Mouse (Mus musculus) lung, embryonic 14.5 days (tissue): ENCODE data around the gene Cbx7. TPM values are rescaled to one million over a fixed set of nuclear protein-coding genes. Genes with fewer than 3 reads are reported as not detected.

Experiments
- ATAC-seq: fragments of 200-750 bp; cut with Nextera tagmentation; 2 replicates; pipeline ENCODE4 v1.8.0; 2017; ENCODE audit warnings: mild to moderate bottlenecking, moderate TSS enrichment, moderate library complexity; ENCODE audit not compliant: insufficient read depth
- DNase-seq: peaks from one replicate; pipeline ENCODE4 v3.0.0-alpha.2; 2015
- H3K27ac ChIP-seq: fragments of 300-500 bp; sonication (generic); 2 replicates; pipeline ENCODE4 v1.5.1; 2014; ENCODE audit warnings: low read depth, mild to moderate bottlenecking, moderate library complexity
- H3K27me3 ChIP-seq: fragments of 300-500 bp; sonication (generic); 2 replicates; pipeline ENCODE4 v1.6.1; 2014; ENCODE audit warnings: low read length, control low read depth; ENCODE audit not compliant: insufficient read depth
- H3K36me3 ChIP-seq: fragments of 300-500 bp; sonication (generic); 2 replicates; pipeline ENCODE4 v1.6.1; 2014; ENCODE audit warnings: control low read depth; ENCODE audit not compliant: insufficient read depth
- H3K4me1 ChIP-seq: fragments of 300-500 bp; sonication (generic); 2 replicates; pipeline ENCODE4 v1.6.1; 2014; ENCODE audit warnings: antibody characterized with exemption, control low read depth; ENCODE audit not compliant: insufficient read depth
- H3K4me2 ChIP-seq: fragments of 300-500 bp; sonication (generic); 2 replicates; pipeline ENCODE4 v1.6.1; 2014; ENCODE audit warnings: mild to moderate bottlenecking
- H3K4me3 ChIP-seq: fragments of 300-500 bp; sonication (generic); 2 replicates; pipeline ENCODE4 v1.5.1; 2014; ENCODE audit warnings: low read depth, low read length
- H3K9ac ChIP-seq: fragments of 300-500 bp; sonication (generic); 2 replicates; pipeline ENCODE4 v1.6.1; 2014
- H3K9me3 ChIP-seq: fragments of 300-500 bp; sonication (generic); 2 replicates; pipeline ENCODE4 v1.6.1; 2016; ENCODE audit warnings: low read depth, low read length, control low read depth
- CTCF ChIP-seq: IDR thresholded peaks from 2 replicates; pipeline ENCODE4 v1.5.1; 2016; ENCODE audit warnings: antibody characterized with exemption, low read depth
- WGBS: fragments of 180-500 bp; shearing (Covaris S2); extraction: QIAGEN DNeasy Blood & Tissue Kit; methylation state at CpG from one replicate; pipeline ENCODE4 v1.1.7; 2014; 5-methylcytosine and 5-hydroxymethylcytosine counted together
- polyA plus RNA-seq: library from polyadenylated mRNA; unstranded; fragments of >200 nt; fragmentation: Nextera tagmentation; extraction: Ambion mirVana; gene quantifications from 2 replicates; pipeline ENCODE4 v1.2.1, GENCODE M21; 2014

The Cbx7 gene
- polyA plus RNA-seq, 1 experiment from 2014 or later, result 2.3 TPM

DNA sequence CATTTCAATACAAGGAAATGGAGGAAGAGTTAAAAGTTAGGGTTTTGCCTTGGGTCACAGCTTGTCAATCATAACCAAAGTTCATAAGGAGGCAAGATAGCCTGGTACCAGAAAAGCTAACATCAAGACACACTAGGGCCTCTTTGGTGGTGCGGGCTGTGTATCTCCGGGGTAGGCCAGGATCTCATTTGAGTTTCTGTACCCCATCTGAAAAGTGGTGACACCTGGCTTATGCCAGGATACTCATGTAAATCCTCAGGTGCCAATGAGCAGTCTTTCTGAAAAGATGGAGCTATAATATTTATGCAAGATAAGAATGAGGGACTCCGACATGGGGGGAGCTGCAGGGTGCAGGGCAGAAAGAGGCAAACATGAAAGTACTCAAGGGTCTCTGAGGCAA, 42.6 kb downstream of the Cbx7 start:
- Histone ChIP-seq H3K4me2 (peak overlapping the region; percentile 84), H3K27ac (no peak overlapping the region), H3K4me1 (no peaks in the 10 kb centered on the region; the same call in 1 of the 2 replicates), H3K36me3 (no peaks in the 10 kb centered on the region), H3K9me3 (no peaks in the 10 kb centered on the region), H3K4me3 (peak overlapping the region; percentile 55; the same call in 1 of the 2 replicates), H3K27me3 (peaks cover 21% of the 10 kb centered on the region), H3K9ac (no peak overlapping the region)
- ATAC-seq (no peak), DNase-seq (no peak)
- 78% methylated on average over 3 of the region's 3 CpGs for WGBS
- TF ChIP-seq CTCF, result no peak

- H3K4me3 ChIP-seq, result peak overlapping the region; percentile 55
- H3K9me3 ChIP-seq, result no peaks in the 10 kb centered on the region
- H3K27ac ChIP-seq, result peak overlapping the region; percentile 54
- H3K9ac ChIP-seq, result peak overlapping the region; percentile 64
- no peaks in the 10 kb centered on the region; the same call in 1 of the 2 replicates for H3K4me1 ChIP-seq
- H3K4me2 ChIP-seq, result peak overlapping the region; percentile 84
- no peaks in the 10 kb centered on the region for H3K36me3 ChIP-seq
- H3K27me3 ChIP-seq, result peaks cover 15% of the 10 kb centered on the region
- DNase-seq (peak; percentile 87), ATAC-seq (peak; percentile 89)
- no peak for TF ChIP-seq CTCF
- under 1% methylated on average over 29 of the region's 29 CpGs for WGBS
These were observed 43.2 kb downstream of the Cbx7 start for GRCm38 (mm10) chr15:79927637-79928122.

DNA sequence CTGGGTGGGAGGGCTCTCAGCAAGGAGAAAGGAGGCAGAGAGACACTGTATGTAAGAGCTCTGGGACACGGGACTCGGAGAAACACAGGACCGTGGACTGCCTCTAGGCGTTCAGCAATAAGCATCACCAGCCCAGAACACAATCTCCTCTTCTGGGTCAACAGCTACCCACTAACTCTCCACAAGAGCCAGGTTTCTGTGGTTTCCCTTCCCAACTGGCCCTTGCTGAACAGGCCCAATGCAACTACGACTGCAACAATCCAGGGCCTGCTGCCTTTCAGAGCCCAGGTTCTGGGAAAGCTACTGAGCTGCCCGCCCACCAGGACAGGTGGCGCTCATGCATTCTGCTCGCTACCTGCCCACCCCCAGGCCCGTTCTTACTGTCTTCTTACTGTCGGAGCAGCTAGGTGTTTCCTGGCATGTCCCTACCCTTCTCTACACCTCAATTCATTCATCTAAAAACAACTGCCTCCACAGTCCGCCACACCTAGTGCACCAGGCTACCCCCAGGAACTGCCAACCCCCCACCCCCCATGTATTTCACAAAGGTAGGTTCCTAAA, 44.0 kb downstream of the Cbx7 start:
- H3K27ac ChIP-seq, result peak overlapping the region; percentile 42; the same call in 1 of the 2 replicates
- WGBS, result 66% methylated on average over 11 of the region's 11 CpGs
- H3K36me3 ChIP-seq, result no peaks in the 10 kb centered on the region
- ATAC-seq, result no peak
- no peak for TF ChIP-seq CTCF
- DNase-seq, result no peak
- H3K4me1 ChIP-seq, result no peaks in the 10 kb centered on the region; the same call in 1 of the 2 replicates
- peak overlapping the region; percentile 84 for H3K4me2 ChIP-seq
- peak overlapping the region; percentile 55; the same call in 1 of the 2 replicates for H3K4me3 ChIP-seq
- no peak overlapping the region for H3K9ac ChIP-seq
- peaks cover 7% of the 10 kb centered on the region for H3K27me3 ChIP-seq
- H3K9me3 ChIP-seq, result no peaks in the 10 kb centered on the region; the same call in 1 of the 2 replicates

GRCm38 (mm10) chr15:79919787-79920186, 51.1 kb downstream of the Cbx7 start:
- Histone ChIP-seq H3K4me1 (no peaks in the 10 kb centered on the region), H3K4me2 (no peak overlapping the region), H3K36me3 (no peaks in the 10 kb centered on the region), H3K9ac (no peak overlapping the region), H3K27me3 (no peaks in the 10 kb centered on the region), H3K9me3 (no peaks in the 10 kb centered on the region; the same call in 1 of the 2 replicates), H3K27ac (no peak overlapping the region), H3K4me3 (no peak overlapping the region)
- 40% methylated on average over 2 of the region's 2 CpGs for WGBS
- DNase-seq (no peak), ATAC-seq (no peak)
- no peak for TF ChIP-seq CTCF

- 82% methylated on average over 16 of the region's 16 CpGs for WGBS
- no peak overlapping the region for H3K27ac ChIP-seq
These were observed 52.4 kb downstream of the Cbx7 start for GRCm38 (mm10) chr15:79918485-79918884.

DNA sequence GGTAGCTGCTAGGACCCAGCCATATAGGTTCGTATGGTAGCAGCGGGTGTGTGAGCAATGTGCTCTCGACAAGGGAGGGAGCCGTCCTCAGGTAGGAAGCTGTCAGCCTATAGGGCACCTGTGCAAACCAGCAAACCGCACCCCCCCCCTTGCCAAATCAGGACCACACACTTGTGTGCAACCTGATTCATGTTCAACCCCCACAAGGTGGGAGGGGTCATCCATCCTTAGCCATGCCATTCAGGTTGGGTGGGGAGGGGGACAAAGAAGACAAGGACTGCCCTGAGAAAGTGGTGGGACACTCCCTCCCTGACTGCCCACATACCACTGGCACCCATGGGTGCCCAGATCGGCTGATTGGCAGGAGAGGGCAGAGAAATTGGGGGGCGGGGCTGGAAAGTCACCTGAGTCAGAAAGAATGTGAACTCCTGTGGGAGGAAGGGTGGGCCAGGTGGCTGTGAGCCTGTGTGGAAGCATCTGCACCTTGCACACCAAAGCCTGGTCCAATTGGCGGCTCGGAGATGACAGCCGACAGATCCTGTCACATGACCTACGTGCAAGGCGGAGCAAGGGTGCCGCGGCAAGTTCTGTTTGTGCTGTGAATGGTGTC, 53.7 kb downstream of the Cbx7 start:
- H3K4me1 ChIP-seq, result no peaks in the 10 kb centered on the region
- no peak overlapping the region for H3K27ac ChIP-seq
- ATAC-seq, result no peak
- no peak overlapping the region for H3K4me2 ChIP-seq
- no peaks in the 10 kb centered on the region; the same call in 1 of the 2 replicates for H3K9me3 ChIP-seq
- no peak for DNase-seq
- no peaks in the 10 kb centered on the region for H3K36me3 ChIP-seq
- no peak overlapping the region for H3K4me3 ChIP-seq
- no peak for TF ChIP-seq CTCF
- 93% methylated on average over 14 of the region's 14 CpGs for WGBS
- H3K27me3 ChIP-seq, result no peaks in the 10 kb centered on the region
- H3K9ac ChIP-seq, result no peak overlapping the region

More at GRCm38 (mm10) chr15:79918485-79918884, 52.4 kb downstream of the Cbx7 start:
- Histone ChIP-seq H3K4me2 (no peak overlapping the region), H3K9ac (no peak overlapping the region), H3K36me3 (no peaks in the 10 kb centered on the region), H3K4me3 (no peak overlapping the region), H3K27me3 (no peaks in the 10 kb centered on the region), H3K4me1 (no peaks in the 10 kb centered on the region), H3K9me3 (no peaks in the 10 kb centered on the region; the same call in 1 of the 2 replicates)
- no peak for DNase-seq
- no peak for TF ChIP-seq CTCF
- no peak for ATAC-seq

GRCm38 (mm10) chr15:79916150-79916549, 54.8 kb downstream of the Cbx7 start:
- no peaks in the 10 kb centered on the region for H3K27me3 ChIP-seq
- WGBS, result 70% methylated on average over 5 of the region's 5 CpGs
- H3K27ac ChIP-seq, result no peak overlapping the region
- DNase-seq (no peak), ATAC-seq (no peak)
- H3K36me3 ChIP-seq, result no peaks in the 10 kb centered on the region
- no peak overlapping the region for H3K4me3 ChIP-seq
- H3K4me1 ChIP-seq, result no peaks in the 10 kb centered on the region
- H3K9me3 ChIP-seq, result no peaks in the 10 kb centered on the region
- H3K9ac ChIP-seq, result no peak overlapping the region
- H3K4me2 ChIP-seq, result no peak overlapping the region
- no peak for TF ChIP-seq CTCF
